Mouse (Mus musculus): ENCODE measurements around the gene Gnat3.
"Not testable (repeated sequence)": the region's sequence is repeated elsewhere in the genome, so short reads cannot be mapped to it uniquely, and the experiment has no call there.

The Gnat3 gene

DNA sequence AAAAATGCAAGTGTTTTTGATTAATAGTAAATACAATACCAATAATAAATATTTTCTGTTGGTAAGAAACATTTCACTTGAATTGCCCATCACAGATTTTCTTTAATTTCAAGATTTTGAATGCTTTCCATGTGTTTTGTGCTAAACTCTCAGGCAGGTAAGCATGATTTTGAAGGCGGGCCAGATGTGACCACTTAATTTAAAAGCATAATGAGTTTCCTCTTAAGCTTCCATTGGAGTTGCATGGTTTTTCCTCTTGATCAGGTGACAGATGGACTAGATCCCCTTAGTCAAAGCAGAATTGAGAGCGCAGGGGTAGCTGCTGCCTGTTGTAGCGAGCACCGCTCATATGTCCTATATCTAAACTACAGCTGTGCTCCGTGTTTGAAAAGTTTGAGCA is at the start of gene Gnat3:
Gene Gnat3, plus strand, starts transcription at position 301 of the 400 bp plus-strand sequence.
- DNase-seq, result no peak

DNA sequence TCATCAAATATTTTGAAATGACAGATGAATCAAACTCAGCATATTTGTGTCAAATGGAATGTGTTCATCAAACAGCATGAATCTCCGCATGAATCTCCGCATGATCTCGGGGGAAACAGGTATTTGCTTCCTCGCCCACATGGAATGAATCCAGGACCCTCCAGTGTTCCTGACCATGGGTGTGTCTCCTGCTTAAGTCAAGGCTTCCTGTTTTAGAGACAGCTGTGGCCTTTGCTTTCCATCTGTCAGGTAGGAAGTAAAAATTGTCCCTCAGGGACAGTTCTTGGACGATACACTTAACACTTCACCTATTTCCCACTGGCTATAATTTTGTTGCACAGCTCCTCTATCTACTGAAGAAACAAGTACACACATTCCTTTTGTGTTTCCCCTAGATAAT is 43.4 kb upstream of the Gnat3 start:
- DNase-seq, result no peak

DNA sequence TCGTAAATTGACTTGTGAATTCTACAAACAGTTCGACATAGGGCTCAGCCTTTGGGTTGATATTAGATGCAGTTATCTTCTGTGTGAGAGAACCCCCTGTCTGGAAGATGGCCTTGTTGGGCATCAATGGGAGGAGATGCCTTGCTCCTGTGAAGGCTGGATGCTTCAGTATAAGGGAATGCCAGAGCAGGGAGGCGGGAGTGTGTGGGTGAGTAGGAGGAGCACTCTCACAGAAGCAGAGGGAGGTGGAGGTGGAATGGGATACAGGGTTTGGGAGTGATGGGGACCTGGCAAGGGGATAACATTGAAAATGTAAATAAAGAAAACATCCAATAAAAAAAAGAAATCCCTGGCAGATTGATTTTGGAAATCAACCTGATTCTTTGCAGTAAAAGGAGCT is 38.7 kb upstream of the Gnat3 start:
- DNase-seq, result no peak

DNA sequence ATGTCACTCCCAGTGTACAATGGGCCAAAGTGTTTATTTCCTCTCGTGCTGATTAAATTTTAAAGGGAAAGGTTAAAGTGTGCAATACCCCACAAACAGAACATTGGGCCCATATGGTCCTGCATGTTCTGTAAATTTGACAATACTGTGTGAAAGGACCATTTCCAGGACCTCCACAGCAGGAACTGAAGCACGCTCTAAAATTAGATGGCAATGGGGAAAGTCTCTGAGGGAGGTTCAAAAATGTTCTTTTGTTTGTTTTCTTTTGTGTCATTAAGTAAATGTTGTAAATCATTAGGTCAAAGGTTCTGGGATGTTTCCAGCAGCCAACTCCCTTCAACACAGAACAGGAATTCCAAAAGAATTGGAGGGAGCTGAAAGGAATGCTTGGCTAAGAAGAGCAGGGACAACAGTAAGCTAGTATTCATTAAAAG is 38.2 kb upstream of the Gnat3 start:
- no peak for DNase-seq

DNA sequence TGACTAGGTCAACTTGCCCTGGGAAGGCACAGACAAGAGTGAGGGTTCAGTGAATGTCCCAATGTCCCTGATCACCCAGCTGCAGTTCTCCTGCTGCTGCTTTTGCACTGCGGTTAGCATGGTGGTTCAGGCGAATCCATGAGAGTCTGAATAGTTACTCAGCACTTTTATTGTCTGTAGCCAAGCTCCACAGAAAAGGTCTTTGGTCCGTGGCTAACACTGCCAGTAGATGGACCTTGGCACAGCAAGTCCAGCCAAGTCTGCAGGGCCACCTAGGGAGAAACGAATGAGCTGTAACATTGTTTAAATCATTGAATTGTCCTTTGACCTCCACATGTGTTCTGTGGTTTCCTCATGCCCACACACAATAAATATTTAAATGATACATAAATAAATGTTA is 33.9 kb upstream of the Gnat3 start:
- no peak for DNase-seq

DNA sequence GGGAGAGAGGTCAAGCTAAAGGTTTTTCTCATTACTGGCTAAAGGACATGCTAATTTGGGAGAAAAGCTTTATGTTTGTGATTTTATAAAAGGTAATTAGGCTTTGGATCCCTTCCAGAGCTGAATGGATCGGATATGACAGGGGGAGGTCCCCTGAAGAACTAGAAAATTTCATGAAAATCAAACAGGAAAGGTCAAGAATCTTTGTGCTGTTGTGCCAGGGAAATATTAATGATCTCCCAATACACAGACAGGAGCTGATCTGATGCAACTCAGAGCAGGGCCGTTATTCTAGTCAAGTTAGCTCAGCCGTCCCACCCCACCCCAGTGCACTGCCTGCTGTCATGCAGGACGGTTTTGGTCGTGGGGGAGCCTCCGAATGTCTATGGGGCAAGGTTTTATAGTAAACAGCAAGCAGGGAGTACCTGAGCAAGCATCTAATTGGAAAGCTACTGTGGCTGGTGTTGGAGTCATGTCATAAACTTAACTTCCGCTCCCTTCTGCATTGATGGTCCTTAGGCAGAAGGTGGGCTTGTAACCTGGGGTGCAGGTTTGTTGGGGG is 33.3 kb upstream of the Gnat3 start:
- no peak for DNase-seq

DNA sequence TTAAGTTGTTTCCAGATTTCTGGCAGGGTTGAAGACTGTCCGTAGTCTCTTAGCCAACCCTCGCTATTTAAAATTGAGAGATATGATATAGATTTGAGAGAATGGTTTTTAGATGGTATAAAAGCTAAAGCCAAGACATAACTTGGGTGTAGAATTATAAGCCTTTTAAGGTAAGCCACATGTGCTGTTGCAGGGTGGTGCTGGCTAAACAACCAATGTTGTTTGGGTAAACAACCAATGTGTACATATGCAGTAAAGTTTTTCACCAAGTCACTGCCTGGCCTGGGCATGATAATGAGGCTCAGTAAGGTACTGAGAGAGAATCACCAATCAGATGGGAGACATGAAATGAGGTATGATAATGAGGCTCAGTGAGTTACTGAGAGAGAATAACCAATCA is 30.8 kb upstream of the Gnat3 start:
- DNase-seq, result not testable (repeated sequence)

DNA sequence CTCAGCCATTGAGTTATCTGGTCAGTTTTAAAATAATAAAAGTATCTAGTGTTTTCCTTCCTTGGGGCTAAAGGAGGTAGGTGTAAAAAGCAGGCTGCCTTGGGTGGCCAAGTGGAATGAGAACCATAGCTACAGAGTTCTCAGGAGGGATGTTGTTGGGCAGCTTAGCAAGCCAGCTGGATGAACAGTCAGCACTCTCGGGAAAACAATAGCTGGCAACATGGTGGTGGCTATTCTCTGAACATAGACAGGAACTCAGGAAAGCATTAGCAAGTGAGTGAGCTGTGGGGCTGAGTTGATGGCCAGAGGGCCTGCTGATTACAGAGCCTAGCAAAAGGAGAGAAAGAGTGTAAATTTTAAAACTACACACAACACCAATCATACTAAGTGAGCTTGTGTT is 27.8 kb upstream of the Gnat3 start:
- DNase-seq, result no peak

DNA sequence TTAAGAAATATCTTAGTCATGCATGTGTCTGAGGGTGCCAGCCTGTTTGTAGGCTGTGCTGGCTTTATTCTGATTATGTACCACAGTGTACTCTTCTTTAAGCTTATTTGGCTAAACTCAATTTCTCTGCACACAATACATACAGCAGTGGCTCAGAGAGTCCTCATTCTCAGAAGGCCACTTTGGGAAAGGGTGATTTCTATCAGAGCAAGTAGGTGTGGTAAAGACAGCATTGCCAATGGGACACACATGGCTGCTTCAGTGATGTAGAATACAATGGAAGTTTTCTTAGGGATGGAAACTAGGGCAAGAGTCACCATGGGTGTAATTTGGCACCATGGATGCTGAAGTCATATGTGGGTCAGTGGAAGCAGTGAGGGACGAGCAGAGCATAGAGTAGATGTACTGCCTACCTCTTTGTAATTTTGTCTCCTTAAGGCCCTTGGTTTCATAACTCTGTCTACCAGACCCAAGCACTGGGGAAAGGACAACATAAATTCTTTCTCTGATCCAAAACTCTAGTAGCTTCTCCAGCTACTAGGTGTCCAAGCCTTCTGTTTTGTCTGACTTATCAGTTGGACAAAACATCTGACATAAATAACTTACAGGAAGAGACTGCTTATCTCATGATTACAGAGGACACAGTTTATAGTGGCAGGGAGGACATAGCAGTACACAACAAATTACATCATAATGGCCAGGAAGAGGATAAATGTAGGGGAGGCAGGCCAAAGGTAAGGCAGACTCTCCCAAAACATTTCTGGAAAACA is 24.0 kb upstream of the Gnat3 start:
- DNase-seq, result no peak

DNA sequence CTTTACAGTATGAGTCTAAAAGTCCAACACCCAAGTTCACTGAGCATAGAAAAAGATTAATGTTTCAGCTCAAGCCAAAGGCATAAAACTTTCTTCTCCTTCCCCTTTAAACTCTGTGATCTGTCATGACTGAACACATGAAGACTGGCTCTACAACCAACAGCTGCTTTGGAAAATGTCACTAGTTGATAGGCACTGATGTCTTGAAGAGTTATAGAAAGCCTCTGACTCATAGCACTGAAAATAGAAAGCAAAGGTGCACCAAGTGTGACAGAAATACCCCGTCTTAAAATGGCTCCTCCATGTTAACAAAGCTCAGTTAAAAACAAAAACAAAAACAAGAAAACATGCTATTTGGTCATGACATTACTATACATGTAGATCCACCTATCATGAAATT is 5.9 kb upstream of the Gnat3 start:
- no peak for DNase-seq

DNA sequence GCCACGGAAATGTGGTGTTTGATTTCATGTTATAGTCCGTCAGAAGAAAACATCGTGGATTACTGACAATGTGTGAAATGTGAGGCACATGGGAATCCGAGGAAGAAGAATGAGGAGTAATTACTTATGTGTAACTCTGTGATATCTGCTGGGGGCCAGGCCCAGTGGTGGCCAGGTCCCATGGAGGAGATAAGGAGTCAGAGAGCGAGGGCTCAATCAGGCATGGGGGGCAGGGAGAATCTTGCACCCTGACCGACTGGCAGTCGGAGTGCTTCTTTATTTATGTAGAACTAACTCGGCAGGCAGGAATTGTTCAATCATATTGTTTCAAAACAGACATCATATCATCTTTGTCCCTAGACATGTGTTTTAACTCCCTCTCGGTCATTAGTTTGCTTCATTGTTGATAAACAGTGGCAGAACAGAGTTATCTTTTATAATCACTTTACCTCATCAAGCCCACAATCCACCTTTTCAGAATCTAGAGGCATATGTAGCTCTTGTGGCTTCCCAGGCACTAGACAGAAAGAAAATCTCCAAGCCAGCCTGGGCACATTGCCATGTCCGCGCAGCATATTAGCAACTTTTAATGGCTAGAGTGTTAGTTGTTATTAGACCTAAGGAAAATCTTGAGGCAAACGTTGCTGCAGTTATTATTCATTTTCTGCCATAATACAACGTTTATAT is 7.5 kb downstream of the Gnat3 start:
- no peak for DNase-seq

DNA sequence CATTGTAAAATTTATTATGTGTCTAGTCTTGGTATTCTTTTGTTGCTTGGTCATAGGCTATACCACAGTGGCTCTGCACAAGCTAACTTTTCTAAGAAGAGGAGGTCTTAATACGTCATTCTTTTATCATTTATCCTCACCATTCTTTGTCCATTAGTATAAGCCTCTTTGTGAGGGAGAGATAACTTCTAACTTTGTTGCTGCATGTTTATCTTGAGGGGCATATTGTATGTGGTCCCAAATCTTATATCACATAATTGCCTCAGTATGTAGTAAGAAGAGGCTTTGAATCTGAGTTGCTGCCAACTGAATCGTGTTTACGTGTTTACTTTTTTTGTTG is 8.0 kb downstream of the Gnat3 start:
- DNase-seq, result no peak

DNA sequence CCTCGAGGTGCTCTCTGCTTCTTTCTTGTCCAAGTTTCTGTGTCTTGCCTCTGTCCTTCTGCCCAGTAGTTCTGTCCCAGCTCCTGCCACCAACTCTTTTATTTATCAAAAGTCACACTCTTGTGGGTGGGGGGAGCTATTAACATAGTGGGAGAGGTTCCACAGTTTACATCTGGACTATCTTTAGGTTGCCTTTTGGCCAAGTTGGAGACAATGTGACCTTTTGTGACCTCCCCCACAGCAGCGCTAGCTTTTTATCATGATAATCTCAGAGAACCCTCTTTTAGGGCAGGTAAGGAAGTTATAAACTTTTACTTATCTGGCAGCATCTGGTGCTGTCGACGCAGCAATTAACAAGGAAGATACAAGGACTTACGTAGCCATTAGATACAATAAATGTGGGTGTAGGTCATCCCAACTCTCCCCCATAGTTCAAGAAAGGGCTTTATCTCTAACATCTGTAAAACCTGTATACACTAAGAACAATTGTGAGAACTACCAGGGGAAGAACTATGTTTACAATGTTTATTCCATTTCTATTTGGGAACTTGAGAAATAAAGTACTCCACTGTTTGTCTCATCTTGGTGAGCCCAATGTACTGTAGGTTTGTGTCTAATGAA is 18.3 kb downstream of the Gnat3 start:
- DNase-seq, result no peak

DNA sequence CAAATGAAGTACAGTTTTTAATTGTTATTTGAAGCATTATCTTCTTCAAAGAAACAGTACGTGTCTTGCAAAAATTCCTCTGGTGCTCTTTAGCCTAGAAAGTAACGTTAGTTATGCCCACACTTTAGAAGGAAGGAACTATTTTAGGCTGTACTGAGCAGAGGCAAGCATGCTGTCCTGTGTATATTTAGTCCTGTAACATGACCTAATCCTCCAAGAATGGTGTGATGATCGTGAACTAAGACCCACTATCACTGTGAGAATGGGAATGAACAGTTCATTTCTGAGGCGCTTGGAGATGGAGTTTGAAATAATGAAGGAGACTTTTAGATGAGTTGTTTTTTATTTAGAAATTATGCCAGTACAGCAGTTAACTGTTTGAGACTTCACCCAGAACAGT is 20.4 kb downstream of the Gnat3 start:
- no peak for DNase-seq

DNA sequence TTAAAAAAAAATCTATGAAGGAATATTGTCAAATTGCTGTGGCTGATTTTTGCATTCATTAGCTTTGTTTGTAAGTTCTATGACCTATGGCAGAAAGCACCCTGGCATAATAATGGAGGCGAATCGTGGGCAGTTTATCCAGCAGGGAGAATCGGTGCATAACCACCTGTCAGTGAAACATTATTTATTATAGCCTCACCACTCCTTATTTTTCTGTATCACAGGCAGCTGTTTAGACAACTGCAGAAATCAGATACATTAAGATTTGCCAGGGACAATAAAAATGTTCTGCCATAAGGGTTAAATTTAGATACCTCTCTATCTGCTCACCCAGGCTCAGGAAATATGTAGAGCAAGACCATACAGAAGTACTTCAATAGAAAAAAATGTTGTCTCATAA is 22.2 kb downstream of the Gnat3 start:
- no peak for DNase-seq

DNA sequence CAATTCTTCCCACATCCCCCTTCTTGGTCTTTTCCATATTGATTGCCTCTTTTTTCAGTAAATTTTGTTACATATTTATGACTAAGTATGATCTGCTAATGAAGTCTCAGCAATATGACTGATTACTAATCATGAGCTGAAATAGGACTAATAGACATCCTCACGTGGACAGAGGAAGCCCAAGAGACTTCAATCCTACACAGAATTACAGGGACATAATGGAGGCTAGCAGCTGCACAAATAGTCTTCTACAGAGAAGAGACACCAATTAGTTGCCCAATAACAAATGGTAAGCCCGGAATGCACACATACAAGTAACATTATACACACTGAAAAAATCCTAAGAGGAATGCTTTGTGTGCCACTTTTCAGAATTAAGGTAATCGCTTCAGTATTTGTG is 24.3 kb downstream of the Gnat3 start:
- DNase-seq, result no peak

DNA sequence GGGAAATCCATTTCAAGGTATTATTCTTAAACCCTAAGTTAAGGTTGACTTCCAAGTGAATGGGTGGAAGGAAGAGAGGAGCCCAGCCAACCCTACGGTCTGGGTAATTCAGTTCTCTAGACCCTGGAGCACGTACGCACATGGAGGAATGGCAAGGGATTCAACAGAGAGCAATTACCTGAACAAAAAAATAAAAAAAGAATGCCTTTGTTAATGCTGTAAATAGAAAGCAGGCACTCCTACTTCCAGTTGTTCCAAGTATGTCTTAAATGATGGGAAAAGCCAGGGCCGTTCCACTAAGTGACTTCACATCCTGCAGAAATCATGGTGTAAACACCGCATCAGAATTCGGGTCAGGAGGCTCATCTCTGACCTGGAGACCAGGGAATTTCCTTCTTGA is 28.3 kb downstream of the Gnat3 start:
- no peak for DNase-seq

DNA sequence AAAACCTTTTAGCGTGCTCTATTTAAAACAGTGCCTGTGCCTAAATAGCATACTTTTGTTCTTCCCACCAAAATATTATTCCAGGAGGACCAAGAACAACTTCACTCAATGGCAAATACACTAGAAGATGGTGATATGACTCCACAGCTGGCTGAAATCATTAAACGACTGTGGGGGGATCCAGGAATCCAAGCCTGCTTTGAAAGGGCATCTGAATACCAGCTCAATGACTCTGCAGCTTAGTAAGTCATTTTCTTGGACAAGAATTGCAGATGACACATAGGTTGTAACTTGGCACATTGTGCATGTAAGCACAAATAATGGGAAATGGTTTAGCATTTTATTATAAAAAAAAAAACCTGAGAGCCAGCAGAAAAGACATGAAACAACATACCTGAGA is 37.2 kb downstream of the Gnat3 start:
- DNase-seq, result no peak

DNA sequence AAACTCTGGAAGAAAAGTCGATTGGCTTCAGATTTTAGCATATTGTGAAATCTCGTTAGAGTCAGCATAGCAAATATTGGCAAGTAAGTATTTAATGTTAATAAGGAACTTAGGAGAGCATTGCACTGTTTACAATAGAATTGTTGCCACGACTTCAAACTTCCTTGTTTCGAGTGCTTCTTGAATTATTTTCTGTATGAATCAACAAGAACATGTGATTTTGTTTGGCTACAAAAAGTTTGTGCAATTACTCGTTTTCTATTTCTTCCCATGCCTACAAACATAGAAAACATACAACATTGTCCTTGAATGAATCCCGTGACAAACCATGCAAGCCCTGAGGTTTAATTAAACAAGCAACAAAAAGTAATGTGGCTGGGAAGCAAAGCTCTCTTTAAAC is 37.8 kb downstream of the Gnat3 start:
- no peak for DNase-seq

DNA sequence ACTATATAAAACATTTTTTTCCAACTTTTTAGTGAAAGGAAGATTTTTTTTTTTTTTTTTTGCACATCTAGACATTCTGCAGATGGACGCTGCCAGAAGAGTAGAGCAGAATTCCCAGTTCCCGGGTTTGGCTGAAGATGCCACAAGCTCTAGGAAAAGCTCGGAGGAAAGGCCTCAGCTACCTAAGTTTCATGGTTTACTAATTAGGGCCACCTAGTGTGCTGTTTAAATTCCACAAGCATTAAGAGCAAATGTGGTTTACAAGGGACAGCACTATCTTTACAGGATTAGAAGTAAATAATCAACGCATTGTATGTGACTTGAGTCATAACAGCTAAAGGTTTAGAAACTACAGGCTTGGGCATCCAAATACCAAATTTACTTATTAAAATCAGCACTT is 39.3 kb downstream of the Gnat3 start:
- DNase-seq, result no peak

DNA sequence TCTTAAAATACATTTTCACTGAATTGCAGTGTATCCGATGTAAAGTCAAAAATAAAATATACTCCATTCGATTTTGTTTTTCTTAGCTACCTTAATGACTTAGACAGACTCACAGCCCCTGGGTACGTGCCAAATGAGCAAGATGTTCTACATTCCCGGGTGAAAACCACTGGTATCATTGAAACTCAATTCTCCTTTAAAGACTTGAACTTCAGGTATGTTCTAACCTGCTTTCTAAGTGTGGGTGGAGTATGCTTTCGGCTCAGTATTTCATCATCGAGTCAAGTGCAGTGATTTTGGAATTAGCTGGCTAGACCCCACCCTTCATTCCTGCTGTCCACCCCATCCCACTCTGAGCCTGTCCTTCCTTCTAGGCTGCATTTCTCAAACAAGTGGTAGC is 41.3 kb downstream of the Gnat3 start:
- DNase-seq, result no peak

DNA sequence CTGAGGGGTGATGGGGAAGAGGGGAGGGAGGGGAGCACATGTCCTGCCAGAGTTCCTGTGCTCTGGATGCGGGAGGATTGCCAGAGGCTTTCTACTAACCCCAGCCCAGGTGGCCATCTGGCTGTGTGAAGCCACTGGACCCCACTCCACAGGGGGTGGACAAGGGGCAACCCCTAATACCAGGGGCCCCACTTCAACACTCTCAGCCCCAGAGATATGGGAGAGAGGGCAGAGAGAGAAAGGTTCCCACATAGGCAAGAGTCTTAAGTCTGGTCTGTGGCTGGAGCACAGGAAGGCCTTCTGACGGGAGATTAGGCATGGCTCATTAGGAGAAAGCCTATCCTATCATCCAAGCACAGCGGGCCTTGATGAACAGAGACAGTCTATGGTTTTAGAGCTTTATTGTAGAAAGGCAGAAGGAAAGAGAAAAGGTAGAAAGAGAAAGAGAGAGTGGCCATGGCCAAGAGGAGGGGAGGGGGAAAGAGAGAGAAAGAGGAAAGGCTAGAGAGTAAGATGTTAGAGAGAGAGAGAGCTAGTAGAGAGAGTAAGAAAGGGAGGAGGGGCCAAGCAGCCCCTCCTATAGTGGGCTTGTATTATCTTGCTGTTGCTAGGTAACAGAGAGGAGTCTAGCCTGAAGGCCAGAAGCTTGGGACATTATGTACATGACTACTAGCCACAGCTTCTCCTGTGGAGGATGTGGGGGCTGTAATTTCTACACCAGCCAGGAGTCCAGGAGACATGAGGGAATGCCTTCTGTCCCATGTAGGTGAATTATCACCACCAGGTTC is 42.7 kb downstream of the Gnat3 start:
- DNase-seq, result no peak

DNA sequence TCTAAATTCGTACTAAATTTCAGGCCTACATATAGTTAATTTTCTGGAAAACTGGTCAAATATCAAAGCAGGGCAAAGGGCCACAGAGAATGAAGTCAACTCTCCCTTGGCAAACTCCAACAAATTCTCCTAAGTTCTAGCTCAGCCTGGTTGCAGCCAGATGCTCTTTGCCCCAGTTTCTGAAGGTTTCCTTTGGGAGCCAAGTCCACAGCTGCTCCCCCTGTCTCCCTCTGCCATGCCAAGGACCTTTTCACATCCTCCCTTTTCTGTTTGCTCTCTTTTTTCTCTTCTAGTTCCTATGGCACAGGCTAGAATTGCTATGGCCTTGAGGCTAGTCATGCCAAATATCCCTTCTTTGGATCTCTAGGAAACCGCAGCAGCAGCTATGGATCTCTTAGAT is 43.8 kb downstream of the Gnat3 start:
- no peak for DNase-seq

All from thymus, postnatal 4 days (tissue).